Mouse (Mus musculus) spleen, embryonic (tissue): Measurements from ENCODE around the gene Smim7.

ENCODE experiments used
- CTCF ChIA-PET: fragments of 350-600 bp; sonication (Branson Sonifier 250); formaldehyde crosslinking; loops from one replicate; lab custom pipeline; 2022; lab: Charles Lee

Smim7 gene

DNA sequence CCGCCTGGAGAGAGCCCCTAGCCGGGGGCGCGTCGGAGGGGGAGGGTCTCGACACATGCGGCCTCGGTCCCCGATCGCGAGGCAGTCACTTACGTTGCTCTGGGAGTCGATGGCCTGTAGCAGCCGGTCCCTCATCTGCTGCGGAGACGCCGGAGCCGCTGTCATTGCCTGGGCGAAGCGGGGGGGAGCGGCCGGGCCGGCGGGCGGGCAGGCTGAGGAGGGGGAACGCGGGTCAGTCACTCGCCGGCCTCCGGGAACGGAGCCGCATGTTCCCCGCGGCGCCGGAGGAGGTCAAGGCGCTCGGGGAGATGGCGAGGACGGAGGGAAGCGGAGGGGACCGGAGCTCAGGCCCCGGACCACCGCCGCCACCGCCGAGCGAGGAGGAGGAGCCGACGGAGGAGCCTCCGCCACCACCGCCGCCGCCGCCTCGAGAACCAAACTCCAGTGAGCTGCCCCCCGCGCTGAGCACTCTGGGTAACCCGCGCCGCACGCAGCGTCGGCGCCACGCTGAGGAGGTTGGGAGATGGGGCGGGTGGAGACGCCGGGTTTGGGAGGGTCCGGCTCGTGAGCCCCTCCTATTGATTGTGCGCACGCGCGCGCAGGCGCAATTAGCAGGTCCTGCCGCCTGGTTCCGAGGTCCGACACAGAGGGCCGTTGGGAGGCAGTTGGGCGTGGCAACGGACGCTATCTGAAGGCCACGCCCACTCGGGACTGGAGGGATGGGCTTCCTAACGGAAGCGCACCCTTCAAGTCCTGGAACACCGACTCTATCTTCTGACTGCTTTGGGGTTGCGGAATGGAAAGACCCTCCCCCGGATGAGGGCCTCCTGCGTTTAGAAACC is 22.9 kb downstream of the Smim7 start, which contains the start of gene Med26:
TSS of gene Med26 (minus strand) at position 469 of the 842 bp plus-strand sequence.
- CTCF ChIA-PET: interaction anchor here (0.6 kb wide), 2 partner anchors 75 to 133 kb away, joined by 6 to 7 read pairs; no protein-coding TSS in a partner anchor

DNA sequence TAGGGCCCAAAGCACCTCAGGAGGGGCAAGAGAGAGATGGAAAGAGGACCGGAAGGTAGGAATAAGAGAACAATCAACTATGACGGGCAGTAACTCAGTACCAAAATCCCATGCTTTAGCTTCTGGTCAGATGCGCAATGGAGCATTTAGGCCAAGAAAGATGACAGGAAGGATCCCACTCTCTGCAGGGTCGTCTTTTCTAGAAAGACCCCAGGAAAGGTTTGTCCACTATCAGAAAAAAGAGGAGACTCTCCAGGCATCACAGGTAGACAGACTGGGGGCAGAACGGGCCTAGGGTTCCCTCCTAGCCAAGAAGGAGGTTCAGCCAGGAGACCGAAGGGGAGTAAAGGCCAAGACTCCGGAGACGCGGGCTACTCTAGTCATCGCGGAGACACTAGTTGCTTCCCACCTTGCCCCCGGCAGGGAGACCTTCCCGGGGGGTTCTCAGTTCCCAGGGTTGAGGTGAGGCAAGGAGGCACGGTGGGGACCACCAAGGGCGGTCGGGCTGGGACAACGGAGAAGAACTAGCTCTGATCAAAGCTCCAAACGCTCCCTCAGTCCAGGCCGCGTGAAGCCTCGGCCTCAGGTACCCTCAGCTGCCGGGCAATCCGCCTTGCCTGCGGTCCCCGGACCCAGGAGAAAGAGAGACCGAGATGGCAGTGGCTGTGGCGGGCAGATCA is 23.6 kb downstream of the Smim7 start:
- CTCF ChIA-PET: interaction anchor here (0.6 kb wide), 1 partner anchor 133 kb away, joined by 6 read pairs; no protein-coding TSS in a partner anchor

DNA sequence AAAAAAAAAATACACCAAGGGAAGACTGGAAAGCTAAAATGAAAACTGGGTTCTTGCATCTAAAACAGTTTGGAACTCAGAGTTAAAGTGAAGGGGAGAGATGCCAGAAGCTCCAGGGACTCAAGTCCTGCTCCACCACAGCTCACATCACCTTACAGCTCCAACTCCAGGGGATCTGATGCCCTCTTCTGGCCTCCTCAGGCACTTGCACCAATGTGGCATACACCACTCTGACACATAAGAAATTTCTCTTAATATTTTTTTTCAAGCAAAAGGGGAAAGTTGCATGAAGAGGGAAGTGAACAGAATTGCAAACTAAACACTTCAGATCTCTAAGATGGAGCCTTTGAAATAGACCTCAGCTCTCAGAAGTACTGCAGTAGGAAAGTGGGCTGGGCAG is 31.7 kb downstream of the Smim7 start:
- CTCF ChIA-PET: no interaction called here

DNA sequence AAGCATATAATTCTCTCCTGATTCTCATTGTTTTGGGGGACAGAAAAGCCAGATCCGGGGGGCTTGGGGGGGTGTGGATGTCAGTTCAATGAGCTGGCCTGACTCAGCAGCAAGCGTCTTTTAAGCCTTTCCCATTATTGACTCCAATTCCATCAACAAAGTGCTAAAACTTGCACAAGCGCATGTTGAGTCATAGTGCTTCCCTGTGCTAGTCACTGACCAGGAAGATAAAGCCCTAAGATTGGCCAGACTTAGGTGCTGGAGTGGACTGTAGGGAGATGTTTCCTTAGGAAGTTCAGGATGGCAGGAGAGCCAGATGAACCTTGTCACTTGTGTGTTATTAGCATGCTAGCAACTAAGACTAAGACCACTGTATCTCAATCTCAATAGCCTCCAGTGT is 36.0 kb downstream of the Smim7 start:
- CTCF ChIA-PET: no interaction called here

DNA sequence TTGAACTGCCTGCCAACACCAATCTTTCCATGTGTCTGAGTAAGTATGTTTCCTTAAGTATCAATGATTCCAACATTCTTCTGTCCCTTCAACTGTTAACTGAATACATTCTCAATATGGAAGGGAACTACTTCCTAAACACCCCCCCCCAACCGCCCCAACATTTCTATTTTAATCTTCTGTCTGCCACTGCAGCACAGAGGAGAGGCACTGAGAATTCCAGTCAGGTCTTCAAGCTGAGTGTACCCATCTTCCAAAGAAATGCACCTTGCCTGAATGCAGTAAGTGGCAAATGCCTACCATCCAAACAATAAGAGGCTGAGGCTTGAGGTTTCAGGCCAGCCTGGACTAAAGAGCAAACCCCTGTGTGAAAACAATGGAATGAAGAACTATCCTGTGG is 38.8 kb downstream of the Smim7 start:
- CTCF ChIA-PET: interaction anchor here (0.6 kb wide), 1 partner anchor 88 kb away, joined by 12 read pairs; no protein-coding TSS in a partner anchor

DNA sequence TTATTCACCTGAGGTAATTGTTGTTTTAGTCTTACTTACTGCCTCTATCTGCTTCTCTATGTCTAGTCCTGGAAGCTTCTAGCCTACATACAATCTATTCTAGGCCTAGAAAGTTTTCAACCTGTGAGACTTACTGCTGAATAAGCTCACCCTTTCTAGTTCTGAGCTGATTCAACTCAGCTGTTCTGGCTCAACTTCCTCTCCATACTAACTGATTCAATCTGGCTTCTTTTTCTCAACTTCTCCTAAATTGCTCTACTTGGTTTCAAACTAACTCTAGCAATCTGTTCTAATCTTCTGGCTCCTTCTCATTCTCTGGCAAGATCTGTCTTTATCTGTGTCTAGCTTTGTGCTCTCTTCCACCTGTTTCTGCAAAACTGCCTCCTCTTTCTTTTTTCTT is 49.0 kb downstream of the Smim7 start:
- CTCF ChIA-PET: interaction anchor here (0.7 kb wide), 1 partner anchor 246 kb away, joined by 3 read pairs; no protein-coding TSS in a partner anchor

- CTCF ChIA-PET: no interaction called here
These were observed 53.4 kb downstream of the Smim7 start for GRCm38 (mm10) chr8:72517421-72517988.
